Mouse (Mus musculus) small intestine, adult 2 months (tissue): ENCODE measurements around the gene Suclg2.

Experiments used
- CTCF ChIP-seq: fragments of 200-500 bp; IDR thresholded peaks from 2 replicates; pipeline ENCODE4 v1.5.1; 2012; ENCODE audit warnings: low read depth, mild to moderate bottlenecking, control low read depth, inconsistent platforms, low read length, moderate library complexity, mixed read lengths; ENCODE audit not compliant: insufficient replicate concordance, insufficient read length; ENCODE audit errors: extremely low read depth
- POLR2A ChIP-seq: fragments of 200-500 bp; IDR thresholded peaks from 2 replicates; pipeline ENCODE4 v1.6.1; 2012; ENCODE audit warnings: low read depth, mild to moderate bottlenecking, control low read depth, inconsistent platforms, low read length, moderate library complexity

GRCm38 (mm10) chr6:95469521-95469920 lies 249.1 kb downstream of the Suclg2 start:
- TF ChIP-seq CTCF, result no peak
- no peak for TF ChIP-seq POLR2A
